Mouse (Mus musculus): ENCODE measurements around the gene Zbtb20.

GRCm38 (mm10) chr16:43071875-43072274 is 196.2 kb downstream of the Zbtb20 start:
- no peak for TF ChIP-seq CTCF (IDR thresholded peaks at IDR 0.05; ENCODE audit: control insufficient read depth, insufficient read depth, insufficient read length)
- no peak for TF ChIP-seq MAX (IDR thresholded peaks at IDR 0.05)
- no peak for TF ChIP-seq MYOG (IDR thresholded peaks at IDR 0.05; ENCODE audit: control insufficient read depth, extremely low read depth, insufficient read length)
- no peak for TF ChIP-seq MYOD1 (IDR thresholded peaks at IDR 0.05; ENCODE audit: control insufficient read depth, insufficient read length, low read depth)

All from C2C12 (cell line).